Mouse (Mus musculus) forelimb bud, embryonic 11.5 days (tissue): ENCODE measurements at regions not wholly inside any gene's neighbourhood (a gene's known extent, or its start where the extent isn't known, plus 50 kb on each side); places are given as distances from the start of the nearest gene placed in this dataset.

ENCODE experiments used
- DNase-seq: peaks from one replicate; pipeline ENCODE4 v3.0.0-alpha.2; 2012; ENCODE audit warnings: low read depth, low spot score

DNA sequence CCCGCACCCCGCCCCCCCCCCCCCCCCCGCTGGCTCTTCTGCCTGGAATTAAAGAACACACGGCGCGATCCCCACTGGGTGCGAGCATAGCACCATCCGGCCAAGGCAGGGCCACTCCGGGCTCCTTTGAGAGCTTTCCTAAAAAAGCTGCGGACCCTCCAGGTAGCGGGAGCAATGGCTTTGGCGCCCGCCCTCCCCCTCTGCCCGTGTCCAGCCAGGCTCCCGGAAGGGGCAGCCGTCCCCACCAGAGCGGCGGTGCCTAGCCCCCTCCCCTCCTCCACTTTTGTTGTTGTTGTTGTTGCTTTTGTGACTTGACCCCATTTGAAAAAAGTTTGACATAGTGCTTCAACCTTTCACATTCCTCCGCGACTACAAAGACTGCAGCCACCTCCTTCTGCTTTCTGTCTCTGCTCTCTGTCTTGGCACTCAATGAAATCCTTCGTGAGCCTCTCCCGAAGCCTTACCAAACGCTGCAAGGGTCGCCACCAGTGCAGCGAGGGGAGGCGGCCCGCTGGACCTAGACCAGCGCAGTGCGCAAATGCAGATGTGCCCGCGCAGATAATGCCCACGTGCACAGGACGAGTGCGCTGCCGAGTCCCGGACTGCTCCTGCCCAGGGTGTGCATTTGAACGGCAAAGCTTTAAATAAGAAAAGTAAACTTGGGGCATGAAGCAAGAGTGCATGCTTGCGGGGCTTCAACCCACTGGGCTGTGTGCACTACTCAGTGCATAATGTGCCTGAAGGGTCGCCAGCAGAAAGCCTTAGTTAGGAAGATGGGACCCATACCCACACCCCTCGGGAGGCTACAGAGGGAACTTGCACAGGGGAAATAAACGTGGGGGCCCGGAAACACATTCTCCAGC, 179.0 kb upstream of the Xlr start:
- DNase-seq = peak; percentile 1

DNA sequence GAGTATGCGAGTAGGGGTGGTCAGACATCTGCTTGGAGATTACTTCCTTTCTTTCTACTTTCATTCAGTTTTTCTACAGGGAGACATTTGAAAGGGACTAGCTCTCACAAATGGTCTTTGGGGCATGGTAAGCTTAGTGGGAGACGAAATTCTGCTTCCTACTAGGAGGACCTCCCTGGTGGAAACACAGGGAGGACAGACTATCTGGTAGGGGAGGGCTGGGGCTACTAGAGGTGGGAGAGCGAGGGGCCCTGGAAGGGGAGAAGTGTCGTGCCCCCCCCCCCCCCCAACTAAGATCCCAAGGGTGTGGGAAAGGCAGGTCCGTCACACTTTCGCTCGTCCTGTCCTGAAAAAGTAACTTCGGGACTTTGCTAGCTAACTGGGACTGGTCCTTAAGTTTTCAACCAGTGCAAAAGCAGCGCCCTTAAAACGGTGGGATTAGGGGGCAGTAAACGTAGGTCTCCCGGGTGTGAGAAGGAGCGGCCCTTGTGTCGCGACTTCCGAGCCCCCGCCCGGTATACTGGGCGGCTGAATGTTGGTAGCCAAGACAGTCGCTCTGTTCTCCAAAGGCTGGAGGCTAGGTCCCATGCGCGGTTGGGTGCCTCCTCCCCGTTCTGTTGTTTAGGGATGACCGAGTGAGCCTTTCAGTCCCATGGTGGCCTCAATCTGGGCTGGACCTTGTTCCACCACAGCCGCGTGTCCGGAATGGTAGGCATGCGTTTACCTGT, 178.2 kb upstream of the Xlr start:
- peak; percentile 0 for DNase-seq

DNA sequence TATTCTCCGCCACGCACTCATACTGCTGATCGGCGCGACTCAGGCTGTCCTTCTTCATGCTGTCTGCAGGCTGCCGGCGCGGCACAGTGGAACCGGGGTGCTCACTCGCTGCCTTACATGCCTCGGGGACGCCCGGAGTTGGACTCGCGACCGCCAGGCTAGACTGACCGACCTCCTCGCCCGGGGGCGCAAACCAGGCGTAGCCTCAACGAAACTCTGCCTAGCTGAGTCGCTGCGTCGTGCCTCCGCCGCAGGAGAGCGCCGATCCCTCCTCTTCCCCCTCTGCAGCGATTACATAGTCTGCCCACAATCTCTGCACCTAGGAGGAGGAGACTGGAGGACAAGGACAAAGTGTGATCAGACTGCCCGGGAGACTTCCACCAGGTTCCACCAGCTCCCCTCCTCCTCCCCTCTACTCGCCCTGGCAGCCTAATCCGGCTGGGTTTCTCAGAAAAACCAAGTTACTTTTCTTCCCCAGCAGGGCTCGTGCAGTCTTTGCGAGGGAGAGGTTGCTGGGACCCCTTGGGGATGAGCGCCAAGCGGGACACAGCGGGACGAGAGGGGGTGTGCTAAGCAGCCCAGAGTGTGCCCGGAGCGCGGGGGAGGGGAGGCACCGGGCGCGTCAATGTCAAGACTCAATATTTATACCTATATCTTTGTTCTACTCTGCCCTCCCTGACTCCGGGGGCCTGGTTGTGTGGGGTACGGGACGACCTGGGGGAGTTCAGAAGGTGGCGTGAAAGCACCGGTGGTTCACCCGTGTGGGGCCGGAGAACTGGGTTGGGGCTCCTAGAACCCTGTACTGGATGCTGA, 177.4 kb upstream of the Xlr start:
- peak; percentile 35 for DNase-seq
